Mouse (Mus musculus) olfactory bulb, adult 2 months (tissue): ENCODE data around the gene Pml.

Experiments
- CTCF ChIP-seq: fragments of 200-500 bp; IDR thresholded peaks from 2 replicates; pipeline ENCODE4 v1.5.1; 2012; ENCODE audit warnings: low read depth, mild to moderate bottlenecking, low read length, moderate library complexity; ENCODE audit not compliant: insufficient read depth
- POLR2A ChIP-seq: fragments of 200-500 bp; IDR thresholded peaks from 2 replicates; pipeline ENCODE4 v1.6.1; 2012; ENCODE audit warnings: mild to moderate bottlenecking, low read depth, low read length, moderate library complexity; ENCODE audit not compliant: insufficient read depth

GRCm38 (mm10) chr9:58224356-58224755 is 25.2 kb downstream of the Pml start:
- TF ChIP-seq POLR2A (no peak), CTCF (no peak)
